Mouse (Mus musculus): ENCODE measurements around the gene Adgre5. TPM values are rescaled to one million over a fixed set of nuclear protein-coding genes. Genes with fewer than 3 reads are reported as not detected.

Gene Adgre5
- polyA plus RNA-seq, 1 experiment from 2014 or later, result 40.7 TPM

DNA sequence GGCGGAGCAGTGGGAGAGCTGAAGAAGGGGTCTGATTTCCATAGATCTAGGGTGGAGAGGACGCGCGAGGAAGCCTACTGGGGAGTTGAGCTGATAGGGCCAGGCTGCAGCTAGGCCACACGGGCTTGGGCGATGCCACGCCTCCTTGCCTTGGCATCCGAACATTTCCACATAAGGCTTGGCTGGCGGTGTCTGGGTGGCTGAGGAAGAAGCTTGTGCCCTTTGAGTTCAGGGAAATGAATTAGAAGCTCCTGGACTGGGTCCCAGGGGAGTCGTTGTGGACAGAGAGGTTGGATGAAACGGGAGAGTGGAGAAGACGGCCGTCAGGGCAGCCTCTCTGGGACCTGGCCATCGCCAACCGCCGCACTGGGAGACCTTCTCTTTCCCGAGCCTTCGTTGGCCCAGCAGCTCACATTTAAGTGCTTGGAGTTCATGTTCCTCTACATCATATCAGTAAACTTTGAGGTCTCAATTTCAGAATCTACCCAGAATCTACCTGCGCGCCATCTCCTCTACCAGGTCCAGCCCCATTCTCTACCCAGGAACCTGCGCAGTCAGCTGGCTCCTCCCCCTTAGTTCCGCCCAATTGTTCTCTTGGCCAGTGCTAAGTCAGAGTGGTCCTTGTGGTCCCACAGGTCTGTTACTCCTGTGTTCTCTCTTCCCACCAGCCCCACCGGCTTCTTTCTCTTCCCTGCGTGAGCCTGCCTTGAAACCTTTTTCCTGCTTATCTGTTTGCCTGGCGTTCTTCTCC lies 31.8 kb upstream of the Adgre5 start:
- H3K36me3 ChIP-seq (ENCODE audit: insufficient read depth, low read length), result no peaks in the 10 kb centered on the region
- H3K27me3 ChIP-seq (ENCODE audit: insufficient read depth, low read length), result no peaks in the 10 kb centered on the region
- H3K4me1 ChIP-seq (ENCODE audit: insufficient read depth, low read length), result peaks cover 19% of the 10 kb centered on the region
- H3K4me2 ChIP-seq (replicated peaks; ENCODE audit: low read depth, low read length), result peak overlapping the region; percentile 62
- peak overlapping the region; percentile 48 for H3K4me3 ChIP-seq (ENCODE audit: low read length)
- H3K9me3 ChIP-seq (ENCODE audit: low read length), result no peaks in the 10 kb centered on the region
- whole genome bisulfite sequencing, result 6% methylated on average over 25 of the region's 25 CpGs
- peak; percentile 67; the same call in 1 of the 2 replicates for ATAC-seq (ENCODE audit: low FRiP score, low TSS enrichment)
- peak overlapping the region; percentile 58 for H3K9ac ChIP-seq (replicated peaks; ENCODE audit: low read length)
- peak overlapping the region; percentile 40; the same call in 1 of the 2 replicates for H3K27ac ChIP-seq (ENCODE audit: low read length)

- Histone ChIP-seq H3K4me3 (ENCODE audit: low read length) (no peak overlapping the region), H3K9me3 (ENCODE audit: low read length) (0 out of 2 replicates have a peak, but pooled peaks cover 4% of the 10 kb centered on the region), H3K36me3 (ENCODE audit: insufficient read depth, low read length) (no peaks in the 10 kb centered on the region), H3K9ac (replicated peaks; ENCODE audit: low read length) (no peak overlapping the region), H3K4me1 (ENCODE audit: insufficient read depth, low read length) (peaks cover 19% of the 10 kb centered on the region), H3K27ac (ENCODE audit: low read length) (no peak overlapping the region), H3K27me3 (ENCODE audit: insufficient read depth, low read length) (no peaks in the 10 kb centered on the region), H3K4me2 (replicated peaks; ENCODE audit: low read depth, low read length) (no peak overlapping the region)
- no peak for ATAC-seq (ENCODE audit: low FRiP score, low TSS enrichment)
- 32% methylated on average over 4 of the region's 4 CpGs for WGBS
These were observed 30.7 kb upstream of the Adgre5 start for GRCm38 (mm10) chr8:83771791-83772190.

DNA sequence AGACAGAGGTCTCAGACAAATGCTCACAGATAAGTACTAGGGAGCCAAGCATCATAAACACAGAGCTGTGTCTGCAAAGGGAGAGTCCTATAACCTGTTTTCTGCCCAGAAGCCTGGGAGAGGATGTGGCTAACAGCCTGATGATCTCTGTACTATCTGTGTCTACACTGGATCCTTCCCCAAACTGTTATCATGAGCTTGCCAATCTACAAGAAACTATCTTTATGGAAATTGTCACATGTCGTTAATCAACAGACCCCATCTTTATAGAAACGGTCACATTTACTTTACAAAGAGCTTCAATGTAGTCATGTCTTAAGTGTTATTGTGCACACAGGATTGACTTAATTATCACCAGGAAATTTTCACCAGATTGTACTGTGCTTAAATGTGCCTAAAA lies 29.5 kb upstream of the Adgre5 start:
- H3K27me3 ChIP-seq (ENCODE audit: insufficient read depth, low read length), result no peaks in the 10 kb centered on the region
- peaks cover 16% of the 10 kb centered on the region for H3K4me1 ChIP-seq (ENCODE audit: insufficient read depth, low read length)
- no peak overlapping the region for H3K4me2 ChIP-seq (replicated peaks; ENCODE audit: low read depth, low read length)
- 78% methylated on average over 2 of the region's 2 CpGs for WGBS
- 0 out of 2 replicates have a peak, but pooled peaks cover 6% of the 10 kb centered on the region for H3K9me3 ChIP-seq (ENCODE audit: low read length)
- no peak for ATAC-seq (ENCODE audit: low FRiP score, low TSS enrichment)
- no peak overlapping the region for H3K4me3 ChIP-seq (ENCODE audit: low read length)
- no peak overlapping the region for H3K9ac ChIP-seq (replicated peaks; ENCODE audit: low read length)
- no peak overlapping the region for H3K27ac ChIP-seq (ENCODE audit: low read length)
- no peaks in the 10 kb centered on the region for H3K36me3 ChIP-seq (ENCODE audit: insufficient read depth, low read length)

- H3K36me3 ChIP-seq (ENCODE audit: insufficient read depth, low read length), result no peaks in the 10 kb centered on the region
- no peaks in the 10 kb centered on the region for H3K27me3 ChIP-seq (ENCODE audit: insufficient read depth, low read length)
- H3K4me1 ChIP-seq (ENCODE audit: insufficient read depth, low read length), result peaks cover 16% of the 10 kb centered on the region
- 0 out of 2 replicates have a peak, but pooled peaks cover 6% of the 10 kb centered on the region for H3K9me3 ChIP-seq (ENCODE audit: low read length)
- no peak overlapping the region for H3K9ac ChIP-seq (replicated peaks; ENCODE audit: low read length)
- no peak overlapping the region for H3K27ac ChIP-seq (ENCODE audit: low read length)
- ATAC-seq (ENCODE audit: low FRiP score, low TSS enrichment), result no peak
- H3K4me2 ChIP-seq (replicated peaks; ENCODE audit: low read depth, low read length), result no peak overlapping the region
- H3K4me3 ChIP-seq (ENCODE audit: low read length), result no peak overlapping the region
- 67% methylated on average over 7 of the region's 7 CpGs for WGBS
These were observed 28.6 kb upstream of the Adgre5 start for GRCm38 (mm10) chr8:83769720-83770119.

GRCm38 (mm10) chr8:83768526-83768925 lies 27.4 kb upstream of the Adgre5 start:
- H3K4me1 ChIP-seq (ENCODE audit: insufficient read depth, low read length), result peaks cover 12% of the 10 kb centered on the region
- H3K4me3 ChIP-seq (ENCODE audit: low read length), result no peak overlapping the region
- WGBS, result 28% methylated on average over 5 of the region's 5 CpGs
- H3K9ac ChIP-seq (replicated peaks; ENCODE audit: low read length), result no peak overlapping the region
- no peaks in the 10 kb centered on the region for H3K27me3 ChIP-seq (ENCODE audit: insufficient read depth, low read length)
- ATAC-seq (ENCODE audit: low FRiP score, low TSS enrichment), result no peak
- 0 out of 2 replicates have a peak, but pooled peaks cover 6% of the 10 kb centered on the region for H3K9me3 ChIP-seq (ENCODE audit: low read length)
- H3K4me2 ChIP-seq (replicated peaks; ENCODE audit: low read depth, low read length), result no peak overlapping the region
- H3K27ac ChIP-seq (ENCODE audit: low read length), result no peak overlapping the region
- no peaks in the 10 kb centered on the region for H3K36me3 ChIP-seq (ENCODE audit: insufficient read depth, low read length)

- H3K27me3 ChIP-seq (ENCODE audit: insufficient read depth, low read length), result no peaks in the 10 kb centered on the region
- H3K4me1 ChIP-seq (ENCODE audit: insufficient read depth, low read length), result peaks cover 1% of the 10 kb centered on the region
- no peaks in the 10 kb centered on the region for H3K36me3 ChIP-seq (ENCODE audit: insufficient read depth, low read length)
- no peak overlapping the region for H3K4me2 ChIP-seq (replicated peaks; ENCODE audit: low read depth, low read length)
- no peak for ATAC-seq (ENCODE audit: low FRiP score, low TSS enrichment)
- H3K27ac ChIP-seq (ENCODE audit: low read length), result no peak overlapping the region
- 0 out of 2 replicates have a peak, but pooled peaks cover 6% of the 10 kb centered on the region for H3K9me3 ChIP-seq (ENCODE audit: low read length)
- 93% methylated on average over 4 of the region's 4 CpGs for WGBS
- no peak overlapping the region for H3K9ac ChIP-seq (replicated peaks; ENCODE audit: low read length)
- no peak overlapping the region for H3K4me3 ChIP-seq (ENCODE audit: low read length)
These were observed 26.3 kb upstream of the Adgre5 start for GRCm38 (mm10) chr8:83767442-83767841.

GRCm38 (mm10) chr8:83765663-83766062 lies 24.5 kb upstream of the Adgre5 start:
- H3K9me3 ChIP-seq (ENCODE audit: low read length), result 0 out of 2 replicates have a peak, but pooled peaks cover 6% of the 10 kb centered on the region
- no peaks in the 10 kb centered on the region for H3K27me3 ChIP-seq (ENCODE audit: insufficient read depth, low read length)
- no peak overlapping the region for H3K9ac ChIP-seq (replicated peaks; ENCODE audit: low read length)

DNA sequence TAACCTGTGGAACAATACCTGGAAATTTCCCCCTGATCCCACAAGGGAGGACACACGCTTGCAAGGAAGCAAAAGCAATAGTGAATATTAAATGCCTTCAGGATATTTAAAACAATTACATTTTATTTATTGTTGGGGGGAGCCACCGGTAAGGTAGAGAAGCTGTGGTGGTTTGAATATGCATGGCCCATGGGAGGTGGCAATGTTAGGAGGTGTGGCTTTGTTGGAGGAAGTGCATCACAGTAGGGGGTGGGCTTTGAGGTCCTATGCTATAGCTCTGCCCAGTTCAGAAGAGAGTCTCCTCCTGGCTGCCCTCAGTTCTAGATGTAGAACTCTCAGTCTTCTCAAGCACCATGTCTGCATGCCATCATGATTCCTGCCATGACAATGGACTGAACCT lies 23.6 kb upstream of the Adgre5 start:
- WGBS, result 77% methylated on average over 2 of the region's 2 CpGs
- no peaks in the 10 kb centered on the region for H3K4me1 ChIP-seq (ENCODE audit: insufficient read depth, low read length)
- H3K4me2 ChIP-seq (replicated peaks; ENCODE audit: low read depth, low read length), result no peak overlapping the region
- H3K27ac ChIP-seq (ENCODE audit: low read length), result no peak overlapping the region
- H3K36me3 ChIP-seq (ENCODE audit: insufficient read depth, low read length), result no peaks in the 10 kb centered on the region
- ATAC-seq (ENCODE audit: low FRiP score, low TSS enrichment), result no peak
- H3K9ac ChIP-seq (replicated peaks; ENCODE audit: low read length), result no peak overlapping the region
- no peaks in the 10 kb centered on the region for H3K27me3 ChIP-seq (ENCODE audit: insufficient read depth, low read length)
- H3K4me3 ChIP-seq (ENCODE audit: low read length), result no peak overlapping the region
- H3K9me3 ChIP-seq (ENCODE audit: low read length), result 0 out of 2 replicates have a peak, but pooled peaks cover 6% of the 10 kb centered on the region

More at GRCm38 (mm10) chr8:83765663-83766062, 24.5 kb upstream of the Adgre5 start:
- H3K4me3 ChIP-seq (ENCODE audit: low read length), result no peak overlapping the region
- no peak overlapping the region for H3K4me2 ChIP-seq (replicated peaks; ENCODE audit: low read depth, low read length)
- H3K27ac ChIP-seq (ENCODE audit: low read length), result no peak overlapping the region
- H3K36me3 ChIP-seq (ENCODE audit: insufficient read depth, low read length), result no peaks in the 10 kb centered on the region
- H3K4me1 ChIP-seq (ENCODE audit: insufficient read depth, low read length), result no peaks in the 10 kb centered on the region
- ATAC-seq (ENCODE audit: low FRiP score, low TSS enrichment), result no peak

DNA sequence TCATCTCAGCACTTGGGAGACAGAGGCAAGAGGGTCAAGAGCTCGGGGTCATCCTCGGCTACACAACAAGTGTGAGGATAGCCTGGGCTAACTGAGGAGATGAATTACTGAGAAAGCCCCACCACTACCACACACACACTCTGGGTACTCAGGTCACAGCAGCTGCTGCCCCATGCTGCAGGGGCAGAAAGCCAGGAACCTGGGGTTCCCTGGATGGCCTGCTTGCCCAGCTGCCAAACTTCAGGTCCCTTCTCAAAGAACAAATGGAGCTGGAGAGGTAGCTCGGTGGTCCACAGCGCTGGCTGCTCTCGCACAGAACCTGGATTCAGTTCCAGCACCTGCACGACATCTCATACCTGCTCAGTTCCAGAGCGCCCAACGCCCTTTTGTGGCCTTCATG lies 23.0 kb upstream of the Adgre5 start:
- Histone ChIP-seq H3K27me3 (ENCODE audit: insufficient read depth, low read length) (no peaks in the 10 kb centered on the region), H3K4me2 (replicated peaks; ENCODE audit: low read depth, low read length) (no peak overlapping the region), H3K9ac (replicated peaks; ENCODE audit: low read length) (no peak overlapping the region), H3K4me1 (ENCODE audit: insufficient read depth, low read length) (no peaks in the 10 kb centered on the region), H3K9me3 (ENCODE audit: low read length) (0 out of 2 replicates have a peak, but pooled peaks cover 6% of the 10 kb centered on the region), H3K27ac (ENCODE audit: low read length) (no peak overlapping the region), H3K4me3 (ENCODE audit: low read length) (no peak overlapping the region), H3K36me3 (ENCODE audit: insufficient read depth, low read length) (no peaks in the 10 kb centered on the region)
- ATAC-seq (ENCODE audit: low FRiP score, low TSS enrichment), result no peak
- 93% methylated on average over 8 of the region's 8 CpGs for WGBS

- Histone ChIP-seq H3K27me3 (ENCODE audit: insufficient read depth, low read length) (no peaks in the 10 kb centered on the region), H3K4me1 (ENCODE audit: insufficient read depth, low read length) (no peaks in the 10 kb centered on the region), H3K36me3 (ENCODE audit: insufficient read depth, low read length) (no peaks in the 10 kb centered on the region), H3K4me3 (ENCODE audit: low read length) (no peak overlapping the region), H3K9ac (replicated peaks; ENCODE audit: low read length) (no peak overlapping the region), H3K4me2 (replicated peaks; ENCODE audit: low read depth, low read length) (no peak overlapping the region), H3K9me3 (ENCODE audit: low read length) (peaks cover 4% of the 10 kb centered on the region; the same call in 1 of the 2 replicates), H3K27ac (ENCODE audit: low read length) (no peak overlapping the region)
- WGBS, result 74% methylated on average over 2 of the region's 2 CpGs
- ATAC-seq (ENCODE audit: low FRiP score, low TSS enrichment), result no peak
These were observed 18.2 kb upstream of the Adgre5 start for GRCm38 (mm10) chr8:83759231-83759759.
